Mouse (Mus musculus) layer of hippocampus, adult 11-12 months (tissue): ENCODE data around the gene Tmem119.

Source experiments
- DNase-seq: peaks from one replicate; pipeline ENCODE4 v3.0.0; 2022; ENCODE audit warnings: low spot score

Tmem119 gene

DNA sequence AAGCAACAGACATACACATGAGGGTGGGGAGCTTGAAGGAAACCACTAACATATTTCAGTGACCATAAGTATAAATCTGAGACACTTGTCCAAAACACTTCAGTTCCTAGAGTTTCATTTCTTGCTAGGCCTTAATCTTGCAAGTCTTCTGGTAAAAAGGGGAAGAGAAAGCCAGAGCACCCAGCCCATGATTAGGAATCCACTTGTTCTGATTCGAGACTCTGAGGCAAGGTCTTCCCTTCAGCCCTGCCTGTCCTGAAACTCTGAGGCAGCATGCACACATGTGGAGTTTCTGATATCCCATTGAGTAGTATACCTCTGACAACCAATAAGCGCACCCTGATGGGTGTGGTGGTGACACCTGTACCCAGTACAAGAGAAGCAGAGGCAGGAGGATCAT lies 38.7 kb downstream of the Tmem119 start:
- no peak for DNase-seq

- no peak for DNase-seq
These were observed 44.8 kb downstream of the Tmem119 start for GRCm38 (mm10) chr5:113755347-113756030.

- no peak for DNase-seq
These were observed 48.7 kb downstream of the Tmem119 start for GRCm38 (mm10) chr5:113751521-113752157.

GRCm38 (mm10) chr5:113748556-113749331 lies 51.6 kb downstream of the Tmem119 start:
- no peak for DNase-seq

GRCm38 (mm10) chr5:113747629-113748028 lies 52.7 kb downstream of the Tmem119 start:
- no peak for DNase-seq
